Mouse (Mus musculus): ENCODE measurements at regions not wholly inside any gene's neighbourhood (a gene's known extent, or its start where the extent isn't known, plus 50 kb on each side); places are given as distances from the start of the nearest gene placed in this dataset.

GRCm38 (mm10) chr15:60692718-60693597 is 160.6 kb downstream of the Fam84b start:
- no peaks in the 10 kb centered on the region for H3K27me3 ChIP-seq (ENCODE audit: insufficient read depth, low read length)
- no peak for ATAC-seq
- no peak for DNase-seq (ENCODE audit: low spot score)
- H3K4me1 ChIP-seq (ENCODE audit: insufficient read depth, low read length) = no peaks in the 10 kb centered on the region
- no peak overlapping the region for H3K27ac ChIP-seq
- no peaks in the 10 kb centered on the region for H3K36me3 ChIP-seq (ENCODE audit: insufficient read depth, low read length)
- H3K9ac ChIP-seq (replicated peaks; ENCODE audit: low read length) = no peak overlapping the region
- H3K4me3 ChIP-seq (ENCODE audit: low read length) = no peak overlapping the region
- H3K9me3 ChIP-seq (ENCODE audit: low read length) = no peaks in the 10 kb centered on the region
- WGBS = 34% methylated on average over 6 of the region's 6 CpGs
- TF ChIP-seq CTCF (IDR thresholded peaks at IDR 0.05; ENCODE audit: low read depth) = no peak
- no peak overlapping the region for H3K4me2 ChIP-seq (ENCODE audit: low read depth, low read length)

- no peak for ATAC-seq
- Histone ChIP-seq H3K4me2 (ENCODE audit: low read depth, low read length) (no peak overlapping the region), H3K9me3 (ENCODE audit: low read length) (no peaks in the 10 kb centered on the region), H3K36me3 (ENCODE audit: insufficient read depth, low read length) (no peaks in the 10 kb centered on the region), H3K4me1 (ENCODE audit: insufficient read depth, low read length) (no peaks in the 10 kb centered on the region), H3K9ac (replicated peaks; ENCODE audit: low read length) (no peak overlapping the region), H3K4me3 (ENCODE audit: low read length) (no peak overlapping the region), H3K27me3 (ENCODE audit: insufficient read depth, low read length) (no peaks in the 10 kb centered on the region), H3K27ac (no peak overlapping the region)
- WGBS = 40% methylated on average over 3 of the region's 3 CpGs
- DNase-seq (ENCODE audit: low spot score) = peak; percentile 21
- no peak for TF ChIP-seq CTCF (IDR thresholded peaks at IDR 0.05; ENCODE audit: low read depth)
These were observed 161.4 kb downstream of the Fam84b start for GRCm38 (mm10) chr15:60692149-60692548.

GRCm38 (mm10) chr15:60677397-60677796 is 176.2 kb downstream of the Fam84b start:
- H3K27ac ChIP-seq = no peak overlapping the region
- H3K9ac ChIP-seq (replicated peaks; ENCODE audit: low read length) = no peak overlapping the region
- no peak for ATAC-seq
- no peak for TF ChIP-seq CTCF (IDR thresholded peaks at IDR 0.05; ENCODE audit: low read depth)
- WGBS = 88% methylated on average over 3 of the region's 3 CpGs
- H3K36me3 ChIP-seq (ENCODE audit: insufficient read depth, low read length) = no peaks in the 10 kb centered on the region
- no peaks in the 10 kb centered on the region for H3K4me1 ChIP-seq (ENCODE audit: insufficient read depth, low read length)
- H3K4me3 ChIP-seq (ENCODE audit: low read length) = no peak overlapping the region
- DNase-seq (ENCODE audit: low spot score) = no peak
- H3K4me2 ChIP-seq (ENCODE audit: low read depth, low read length) = no peak overlapping the region
- H3K27me3 ChIP-seq (ENCODE audit: insufficient read depth, low read length) = no peaks in the 10 kb centered on the region
- H3K9me3 ChIP-seq (ENCODE audit: low read length) = no peaks in the 10 kb centered on the region

- Histone ChIP-seq H3K36me3 (ENCODE audit: insufficient read depth, low read length) (no peaks in the 10 kb centered on the region), H3K9ac (replicated peaks; ENCODE audit: low read length) (no peak overlapping the region), H3K27ac (no peak overlapping the region), H3K4me2 (ENCODE audit: low read depth, low read length) (no peak overlapping the region), H3K4me3 (ENCODE audit: low read length) (no peak overlapping the region), H3K9me3 (ENCODE audit: low read length) (no peaks in the 10 kb centered on the region), H3K27me3 (ENCODE audit: insufficient read depth, low read length) (no peaks in the 10 kb centered on the region), H3K4me1 (ENCODE audit: insufficient read depth, low read length) (no peaks in the 10 kb centered on the region)
- 58% methylated on average over 7 of the region's 7 CpGs for WGBS
- DNase-seq (ENCODE audit: low spot score) (peak; percentile 51), ATAC-seq (no peak)
- no peak for TF ChIP-seq CTCF (IDR thresholded peaks at IDR 0.05; ENCODE audit: low read depth)
These were observed 196.0 kb downstream of the Fam84b start for GRCm38 (mm10) chr15:60657572-60657971.

GRCm38 (mm10) chr15:60655113-60655512 is 198.5 kb downstream of the Fam84b start:
- TF ChIP-seq CTCF (IDR thresholded peaks at IDR 0.05; ENCODE audit: low read depth) = no peak
- WGBS = 58% methylated on average over 3 of the region's 3 CpGs
- no peak overlapping the region for H3K4me3 ChIP-seq (ENCODE audit: low read length)
- no peak overlapping the region for H3K4me2 ChIP-seq (ENCODE audit: low read depth, low read length)
- peak; percentile 53; the same call in 1 of the 2 replicates for ATAC-seq
- no peaks in the 10 kb centered on the region for H3K27me3 ChIP-seq (ENCODE audit: insufficient read depth, low read length)
- H3K27ac ChIP-seq = no peak overlapping the region
- no peaks in the 10 kb centered on the region for H3K9me3 ChIP-seq (ENCODE audit: low read length)
- H3K9ac ChIP-seq (replicated peaks; ENCODE audit: low read length) = no peak overlapping the region
- H3K36me3 ChIP-seq (ENCODE audit: insufficient read depth, low read length) = no peaks in the 10 kb centered on the region
- DNase-seq (ENCODE audit: low spot score) = peak; percentile 27
- no peaks in the 10 kb centered on the region for H3K4me1 ChIP-seq (ENCODE audit: insufficient read depth, low read length)

GRCm38 (mm10) chr15:60649252-60649651 is 204.3 kb downstream of the Fam84b start:
- WGBS = 82% methylated on average over 2 of the region's 2 CpGs
- Histone ChIP-seq H3K4me1 (ENCODE audit: insufficient read depth, low read length) (no peaks in the 10 kb centered on the region), H3K27me3 (ENCODE audit: insufficient read depth, low read length) (no peaks in the 10 kb centered on the region)

GRCm38 (mm10) chr15:60641770-60642169 is 211.8 kb downstream of the Fam84b start:
- no peaks in the 10 kb centered on the region for H3K27me3 ChIP-seq (ENCODE audit: insufficient read depth, low read length)
- H3K4me1 ChIP-seq (ENCODE audit: insufficient read depth, low read length) = no peaks in the 10 kb centered on the region
- H3K9ac ChIP-seq (replicated peaks; ENCODE audit: low read length) = no peak overlapping the region
- no peak overlapping the region for H3K27ac ChIP-seq
- WGBS = 79% methylated on average over 1 of the region's 1 CpGs
- no peak overlapping the region for H3K4me3 ChIP-seq (ENCODE audit: low read length)
- ATAC-seq (no peak), DNase-seq (ENCODE audit: low spot score) (no peak)
- H3K4me2 ChIP-seq (ENCODE audit: low read depth, low read length) = no peak overlapping the region
- TF ChIP-seq CTCF (IDR thresholded peaks at IDR 0.05; ENCODE audit: low read depth) = no peak
- H3K36me3 ChIP-seq (ENCODE audit: insufficient read depth, low read length) = no peaks in the 10 kb centered on the region
- no peaks in the 10 kb centered on the region for H3K9me3 ChIP-seq (ENCODE audit: low read length)

More at GRCm38 (mm10) chr15:60649252-60649651, 204.3 kb downstream of the Fam84b start:
- TF ChIP-seq CTCF (IDR thresholded peaks at IDR 0.05; ENCODE audit: low read depth) = no peak
- Histone ChIP-seq H3K27ac (no peak overlapping the region), H3K9me3 (ENCODE audit: low read length) (no peaks in the 10 kb centered on the region), H3K36me3 (ENCODE audit: insufficient read depth, low read length) (no peaks in the 10 kb centered on the region), H3K4me2 (ENCODE audit: low read depth, low read length) (no peak overlapping the region), H3K9ac (replicated peaks; ENCODE audit: low read length) (no peak overlapping the region), H3K4me3 (ENCODE audit: low read length) (no peak overlapping the region)
- no peak for ATAC-seq
- no peak for DNase-seq (ENCODE audit: low spot score)
